Mouse (Mus musculus) urinary bladder, adult 2 months (tissue): ENCODE results near the gene Slit3. TPM values are rescaled to one million over a fixed set of nuclear protein-coding genes. Genes with fewer than 3 reads are reported as not detected.

Experiments used
- DNase-seq: peaks from one replicate; pipeline ENCODE4 v3.0.0; 2022; ENCODE audit warnings: low spot score
- polyA plus RNA-seq: library from polyadenylated mRNA; depleted of rRNA; stranded (reverse); fragments of >200 nt; gene quantifications from 2 replicates; pipeline ENCODE4 v1.2.3, GENCODE M21; 2012

The Slit3 gene
- polyA plus RNA-seq, 1 experiment: 36.3 TPM

DNA sequence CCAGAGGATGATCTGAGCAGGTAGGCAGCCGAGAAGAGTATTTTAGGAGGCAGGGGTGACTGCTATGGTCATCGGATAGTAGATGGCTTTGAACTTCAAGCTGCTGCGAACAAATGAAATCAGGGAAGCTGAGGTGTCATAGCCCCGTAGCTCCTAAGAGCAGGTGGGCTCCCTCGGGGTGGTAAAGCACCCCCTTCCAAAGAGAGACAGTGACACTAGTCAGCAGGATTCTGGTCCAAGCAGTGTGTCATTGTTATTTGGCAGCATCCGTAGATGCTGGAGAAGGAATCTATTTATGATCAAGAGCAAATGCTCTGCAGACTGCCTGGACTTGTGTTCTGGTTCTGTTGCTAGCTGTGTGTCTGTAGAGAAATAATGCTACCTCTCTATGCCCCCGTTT, 154.3 kb downstream of the Slit3 start:
- no peak for DNase-seq

DNA sequence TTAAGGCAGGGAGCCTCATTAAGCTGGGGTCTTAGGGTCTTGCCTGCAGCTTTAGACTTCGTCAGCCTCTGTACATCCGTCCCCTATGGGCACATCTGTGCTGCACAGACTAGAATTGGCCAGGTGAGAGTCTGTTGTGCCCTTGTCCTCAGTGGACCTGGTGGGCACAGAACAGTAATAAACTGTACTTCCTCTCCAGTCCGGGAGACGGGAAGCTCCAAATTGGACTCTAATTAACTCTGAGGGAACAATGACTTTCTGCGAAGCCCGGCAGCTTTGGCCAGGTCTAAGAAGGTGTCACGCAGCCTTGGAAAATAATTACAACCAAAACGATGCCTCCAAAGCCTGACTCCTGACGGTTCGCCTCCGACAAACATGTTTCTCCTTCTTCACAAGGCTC, 155.0 kb downstream of the Slit3 start:
- no peak for DNase-seq

DNA sequence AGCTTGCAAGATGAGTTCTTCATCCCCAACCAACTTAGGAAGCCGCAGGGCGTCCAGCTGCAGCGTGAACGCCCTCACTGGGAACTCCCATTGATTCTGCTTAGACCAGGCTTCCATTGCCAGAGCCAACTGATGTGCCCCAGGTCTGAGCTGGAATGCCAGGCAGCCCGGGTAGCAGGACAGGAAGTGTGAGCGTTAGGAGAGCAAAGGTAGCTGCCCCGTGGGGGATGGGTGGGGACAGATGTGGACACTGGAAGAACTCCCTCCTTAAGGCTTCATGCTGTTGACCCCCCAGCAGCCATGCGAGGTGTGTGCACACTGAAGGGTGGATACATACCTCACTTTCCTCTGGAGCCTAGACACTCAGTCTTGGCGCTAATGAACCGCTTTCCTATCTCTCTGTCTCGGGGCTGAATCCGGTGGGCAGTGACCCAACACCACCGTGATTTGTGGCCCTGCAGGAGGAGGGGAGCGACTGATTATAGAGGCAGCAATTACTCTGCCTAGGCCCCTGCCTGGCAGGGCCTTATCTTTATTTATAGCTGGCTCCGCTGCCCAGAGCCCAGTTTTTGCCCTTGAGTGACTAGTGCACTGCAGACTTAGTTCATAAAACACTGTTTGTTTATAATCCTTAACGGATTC, 157.2 kb downstream of the Slit3 start:
- DNase-seq: no peak

DNA sequence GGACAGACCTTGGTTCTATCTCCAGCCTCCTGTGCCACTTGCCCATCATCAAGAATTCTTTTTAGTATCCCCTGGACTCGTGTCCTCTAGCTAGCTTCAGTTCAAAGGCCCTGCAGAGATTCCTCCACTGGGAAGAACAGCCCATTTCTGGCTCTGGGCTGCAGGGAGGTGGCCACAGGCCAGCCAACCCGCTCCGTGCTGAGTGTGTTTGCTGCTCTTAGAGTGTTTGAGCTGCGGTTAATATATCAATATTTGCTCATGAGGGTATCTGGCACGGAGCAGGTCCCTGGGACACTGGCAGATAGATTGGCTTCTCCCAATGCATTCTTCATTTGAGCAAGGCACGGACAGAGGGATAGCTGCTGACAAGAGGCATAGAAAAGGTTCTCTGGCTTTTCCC, 159.8 kb downstream of the Slit3 start:
- DNase-seq: no peak

DNA sequence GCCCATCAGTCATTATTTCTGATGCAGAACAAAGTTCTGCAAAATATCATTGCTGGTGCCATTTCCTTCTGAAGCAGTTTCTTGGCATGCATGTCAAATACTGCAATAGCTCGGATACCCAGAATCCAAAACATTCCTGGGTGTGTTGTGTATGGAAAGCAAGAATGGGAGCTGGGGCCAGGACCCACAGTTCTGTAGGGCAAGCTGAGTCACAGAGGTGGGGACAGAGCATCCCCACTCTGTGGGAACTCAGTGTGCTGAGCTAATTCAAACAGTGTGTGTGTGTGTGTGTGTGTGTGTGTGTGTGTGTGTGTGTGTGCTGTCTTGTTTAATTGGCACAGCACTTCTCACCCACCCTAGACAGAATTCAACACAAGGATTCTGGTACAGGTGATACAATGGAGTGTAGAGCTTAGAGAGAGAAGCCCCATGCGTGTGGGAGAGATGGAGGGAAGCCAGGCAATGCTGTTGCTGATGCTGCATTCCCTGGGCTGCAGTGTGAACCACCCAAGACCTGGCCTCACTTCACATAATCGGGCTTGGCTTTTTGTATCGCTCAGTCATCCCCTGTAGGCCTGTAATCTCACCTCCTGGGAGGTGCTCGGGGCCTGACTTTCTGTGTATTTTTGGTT, 161.1 kb downstream of the Slit3 start:
- no peak for DNase-seq

DNA sequence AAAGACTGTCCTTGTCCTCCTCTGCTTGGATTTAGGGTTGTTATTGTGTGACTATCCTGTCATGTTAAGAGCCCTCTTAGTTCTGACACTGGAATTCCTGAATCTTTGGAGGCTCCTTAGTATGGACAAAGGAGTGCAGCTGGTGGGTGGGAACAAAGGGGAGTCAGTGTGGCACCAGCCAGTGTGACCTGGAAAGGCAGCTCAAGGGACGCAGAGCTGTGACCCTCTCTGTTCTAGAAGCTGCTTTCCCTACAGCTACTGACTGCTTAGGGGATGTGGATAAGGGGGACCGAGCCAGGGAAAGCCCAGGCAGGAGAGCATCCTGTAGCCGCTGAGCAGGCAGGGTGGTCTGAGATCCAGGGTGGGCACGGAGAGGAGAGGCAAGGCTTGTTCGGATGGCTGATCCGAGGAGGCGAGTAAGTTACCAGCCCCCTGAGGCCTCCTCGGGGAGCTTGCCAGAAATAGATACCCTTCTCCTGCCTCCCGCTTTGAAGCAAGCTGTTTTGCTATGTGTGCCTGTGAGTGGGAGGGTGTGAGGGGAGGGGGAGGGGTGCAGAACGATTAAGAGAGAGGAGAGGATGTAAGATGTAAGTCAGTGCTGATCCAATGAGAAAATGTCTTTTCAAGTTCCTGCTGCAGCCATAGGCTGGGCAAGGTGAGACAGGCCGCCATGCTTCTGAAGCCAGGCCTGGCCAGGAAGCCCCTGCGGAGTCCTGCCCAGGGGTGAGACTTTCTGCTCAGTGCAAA, 162.0 kb downstream of the Slit3 start:
- no peak for DNase-seq

DNA sequence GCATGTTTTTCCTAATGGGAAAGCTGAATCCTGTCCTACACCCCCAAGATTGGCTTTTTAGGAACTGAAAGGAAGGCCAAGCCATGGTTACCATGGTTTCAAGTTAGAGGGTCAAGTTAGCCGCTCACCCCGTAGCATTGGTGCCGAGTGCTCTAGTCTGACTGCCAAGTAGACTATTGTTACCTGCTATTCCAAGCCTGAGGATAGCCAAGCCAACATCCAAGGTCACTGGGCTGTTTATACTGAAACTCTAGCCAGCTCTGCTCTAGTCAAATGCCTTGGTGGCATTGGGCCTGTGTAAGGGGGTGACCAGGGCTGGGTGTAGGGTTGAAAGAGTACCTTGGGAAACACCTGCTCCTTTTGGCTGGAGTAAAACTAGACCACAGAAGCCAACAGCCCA, 162.7 kb downstream of the Slit3 start:
- DNase-seq: no peak

DNA sequence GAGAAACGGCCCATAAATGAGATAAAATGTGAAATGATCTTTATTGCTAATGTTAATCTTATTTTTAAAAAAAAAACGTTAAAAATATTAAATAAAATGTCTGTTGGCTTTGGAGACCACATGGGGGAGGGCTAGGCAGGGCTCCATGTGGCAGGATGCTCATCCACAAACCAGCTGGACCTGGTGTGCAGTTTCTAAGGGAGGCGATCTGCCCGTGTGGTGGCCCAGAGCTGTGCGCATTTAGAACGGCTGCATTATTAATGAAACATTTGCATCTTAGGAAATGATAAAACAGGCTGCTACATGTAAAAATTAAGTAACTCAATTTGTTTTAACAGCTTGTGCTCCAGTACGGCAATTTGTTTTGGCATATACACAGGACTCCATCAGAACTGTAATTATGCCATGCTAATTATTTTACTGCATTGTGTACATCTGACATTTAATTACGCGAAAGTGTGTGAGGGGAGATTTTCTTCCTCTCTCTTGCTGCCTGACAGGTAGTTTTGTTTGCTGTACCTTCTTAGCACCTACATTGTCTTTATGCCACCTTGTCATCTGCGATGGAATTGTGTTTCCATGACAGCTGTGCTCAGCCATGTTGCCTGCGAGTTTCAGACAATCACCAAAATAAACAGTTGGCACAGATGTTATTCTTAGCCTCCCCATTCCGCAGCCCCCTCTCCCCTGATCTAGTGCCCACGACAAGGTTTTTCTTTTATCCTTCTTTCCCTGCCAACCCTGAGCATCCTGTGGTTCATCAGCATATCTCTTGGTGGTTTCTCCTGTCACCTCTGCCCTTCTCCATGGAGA, 165.8 kb downstream of the Slit3 start:
- DNase-seq: no peak

DNA sequence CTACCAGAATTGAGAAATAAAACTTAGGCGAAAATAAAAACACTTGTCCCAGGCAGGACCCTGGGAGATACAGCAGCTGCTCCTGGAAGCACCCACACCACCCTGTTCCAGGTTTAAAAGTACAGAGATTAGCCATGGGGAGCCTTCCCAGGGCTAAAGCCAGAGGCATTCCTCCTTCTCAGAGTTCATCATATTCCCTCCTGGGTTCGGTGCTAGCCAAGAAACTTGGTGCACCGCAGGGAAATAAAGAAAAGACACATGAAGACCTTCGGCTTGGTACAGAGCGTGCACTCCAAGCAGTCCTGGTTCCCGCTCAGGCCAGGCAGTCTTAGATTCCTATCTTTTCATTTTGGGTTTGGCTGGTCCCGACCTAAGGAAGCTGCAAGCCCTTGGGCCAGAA, 167.0 kb downstream of the Slit3 start:
- DNase-seq: no peak

DNA sequence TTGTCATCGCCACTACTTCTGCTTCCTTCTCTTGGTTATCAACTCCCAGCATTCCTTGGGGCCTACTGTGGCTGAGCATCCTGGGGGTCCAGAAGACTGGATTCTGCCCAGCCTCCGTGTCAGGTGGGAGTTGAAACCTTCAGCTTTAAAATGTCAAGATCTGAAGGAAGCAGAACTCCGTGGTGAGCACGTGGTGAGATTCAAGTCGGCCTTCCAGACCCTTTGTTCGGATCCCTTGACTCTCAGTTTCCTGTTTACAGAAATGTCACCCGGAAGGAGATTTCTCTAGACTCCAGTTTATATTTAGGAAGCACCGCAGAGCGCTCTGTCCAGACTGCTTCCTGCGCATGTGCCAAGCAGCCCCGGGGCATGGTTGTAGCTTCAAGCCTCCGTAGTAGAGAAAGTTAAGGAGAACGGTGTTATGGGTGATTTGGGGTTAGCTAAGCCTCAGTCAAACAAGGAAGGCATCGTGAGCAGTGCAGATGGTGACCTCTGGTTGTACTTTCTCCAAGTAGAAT, 167.8 kb downstream of the Slit3 start:
- no peak for DNase-seq

DNA sequence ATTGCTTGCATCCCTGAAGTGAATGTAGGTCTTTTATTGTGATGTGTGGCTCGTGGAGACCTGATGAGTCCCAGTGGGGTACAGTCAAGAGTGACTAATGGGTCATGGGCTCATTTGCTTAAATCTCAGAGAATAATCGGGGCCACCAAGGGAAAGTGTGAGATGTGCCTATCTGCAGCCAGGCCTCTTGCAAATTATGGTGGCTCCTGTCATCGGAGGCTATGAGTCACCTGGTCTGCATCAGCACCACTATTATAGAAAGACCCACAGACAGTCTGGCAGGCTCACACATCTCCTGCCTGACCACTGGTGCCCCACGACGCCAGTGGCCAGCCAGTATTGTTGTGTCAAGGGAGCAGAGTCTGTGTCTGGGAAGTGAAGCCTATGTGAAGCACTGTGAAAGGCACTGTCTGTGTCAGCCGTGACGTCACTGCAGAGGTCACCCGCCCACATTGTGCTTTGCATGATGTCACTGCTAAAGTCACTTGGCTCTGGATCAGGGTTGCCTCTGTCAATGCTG, 171.3 kb downstream of the Slit3 start:
- DNase-seq: no peak

DNA sequence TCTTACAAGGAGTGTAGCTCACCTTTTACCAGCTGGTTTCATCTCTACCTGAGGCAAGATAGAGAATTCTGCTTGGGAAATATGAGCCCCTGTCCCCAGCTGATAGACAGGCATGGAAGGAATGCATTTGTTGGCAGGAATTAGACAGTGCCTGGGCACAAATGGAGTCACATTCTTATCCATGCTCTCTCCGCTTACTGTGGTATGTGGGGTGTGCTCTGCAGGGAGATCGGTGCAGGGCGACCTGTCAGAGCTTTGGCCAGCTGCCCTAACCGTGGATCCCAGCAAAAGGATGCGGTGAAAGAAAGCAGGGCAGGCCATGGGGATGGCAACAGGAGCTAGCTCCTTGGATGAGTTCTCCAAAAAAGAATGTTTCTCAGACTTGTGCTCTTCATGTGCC, 172.2 kb downstream of the Slit3 start:
- no peak for DNase-seq

DNA sequence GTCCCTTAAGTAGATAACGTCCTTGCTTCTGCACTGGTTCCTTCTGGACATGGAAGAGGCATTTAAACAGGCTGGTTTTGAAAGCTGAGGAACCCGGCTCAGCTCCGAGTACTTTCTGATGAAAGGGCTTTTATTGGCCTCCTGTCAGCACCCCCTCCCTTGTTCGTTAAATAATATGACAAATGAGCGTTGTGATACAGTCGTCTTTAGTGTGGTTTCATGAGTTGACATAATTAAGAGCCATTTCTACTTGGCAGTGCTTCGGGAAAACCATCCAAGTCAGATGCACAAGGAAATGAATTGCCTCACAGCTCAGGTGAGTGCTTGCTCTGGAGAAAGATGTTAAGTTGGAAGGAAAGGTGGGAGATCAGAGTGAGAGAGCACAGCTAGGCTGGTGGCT, 173.6 kb downstream of the Slit3 start:
- DNase-seq: no peak

DNA sequence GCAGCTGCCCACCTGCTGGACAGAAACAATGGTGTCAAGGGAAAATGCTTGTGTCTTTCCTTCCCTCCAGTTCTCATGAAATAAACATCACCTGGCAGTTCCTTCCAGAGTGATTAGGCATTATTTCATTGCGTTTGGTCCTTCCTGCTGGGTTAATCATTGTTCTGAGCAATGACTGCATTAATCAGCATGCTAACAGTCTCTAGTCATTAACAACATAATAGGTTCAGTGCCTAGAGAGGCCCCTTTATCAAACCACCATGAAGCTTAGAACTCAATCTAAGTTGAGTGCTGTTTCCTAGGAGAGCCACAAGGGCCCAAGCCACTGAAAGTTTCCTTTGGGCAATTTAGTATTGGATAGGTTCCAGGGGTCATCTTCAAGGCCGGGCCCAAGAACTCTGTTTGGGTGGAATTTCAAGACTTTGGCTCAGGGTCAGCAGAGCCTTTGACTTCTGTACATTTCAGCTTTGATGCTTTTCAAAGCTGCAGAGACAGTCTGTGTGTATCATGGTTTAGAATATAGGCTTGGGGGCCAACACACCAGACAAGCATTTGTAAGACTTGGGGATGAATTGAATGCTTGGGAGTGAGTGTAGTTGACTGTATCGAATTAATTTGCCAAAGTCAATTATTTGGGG, 174.3 kb downstream of the Slit3 start:
- DNase-seq: no peak

DNA sequence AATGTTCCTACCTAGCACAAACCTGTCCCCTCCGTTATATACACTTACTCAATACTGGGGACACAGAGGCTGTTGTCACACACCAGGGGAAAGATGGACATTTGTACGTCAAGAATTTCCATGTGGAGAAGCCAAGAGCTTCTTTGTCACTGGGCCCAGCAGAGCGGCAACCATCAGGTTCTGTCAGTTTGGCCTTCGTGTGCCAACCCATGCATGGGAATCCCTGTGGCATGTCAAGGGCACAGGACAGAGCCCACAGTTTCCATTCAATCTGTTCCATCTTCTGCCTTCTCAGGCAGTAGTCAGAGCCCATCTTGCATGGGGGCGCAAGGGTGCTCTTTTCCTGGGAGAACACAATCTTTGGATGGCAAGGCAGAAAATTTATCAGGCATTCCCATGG, 175.8 kb downstream of the Slit3 start:
- no peak for DNase-seq

DNA sequence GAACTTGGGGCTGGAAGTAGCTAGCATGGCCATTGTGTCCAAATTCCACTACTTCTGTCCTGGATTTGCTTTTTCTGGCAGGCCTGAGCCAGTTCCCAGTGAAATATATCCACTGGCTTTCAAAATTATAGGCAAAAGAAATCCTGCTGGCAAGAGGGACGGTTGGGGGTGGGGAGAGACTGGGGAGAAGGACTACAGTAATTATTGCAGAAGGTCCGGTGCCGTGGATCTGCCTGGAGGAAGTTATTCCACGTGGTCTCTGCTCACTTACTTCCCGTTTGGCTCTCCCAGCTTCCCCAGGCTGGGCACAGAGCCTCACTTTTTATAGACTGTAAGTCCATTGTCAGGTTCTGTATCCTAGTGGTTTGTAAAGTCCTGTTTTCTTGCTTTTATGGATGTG, 176.3 kb downstream of the Slit3 start:
- no peak for DNase-seq

DNA sequence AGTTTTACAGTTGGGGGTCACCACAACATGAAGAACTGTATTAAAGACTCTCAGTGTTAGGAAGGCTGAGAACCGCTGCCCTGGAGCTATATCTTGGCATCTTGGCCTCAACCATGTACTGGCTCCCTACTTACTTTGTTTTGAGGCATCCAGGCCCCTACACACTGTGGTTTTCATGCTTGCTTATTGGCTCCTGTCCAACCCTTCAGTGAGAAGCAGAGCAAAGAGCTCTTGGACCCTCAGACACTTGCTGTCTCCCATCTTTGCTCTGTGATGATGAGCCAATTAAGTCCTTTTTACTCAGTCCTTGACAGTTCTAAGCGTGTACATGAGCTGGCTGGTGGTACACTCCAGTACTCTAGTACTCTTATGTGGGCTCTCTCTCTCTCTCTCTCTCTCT, 177.5 kb downstream of the Slit3 start:
- DNase-seq: no peak

DNA sequence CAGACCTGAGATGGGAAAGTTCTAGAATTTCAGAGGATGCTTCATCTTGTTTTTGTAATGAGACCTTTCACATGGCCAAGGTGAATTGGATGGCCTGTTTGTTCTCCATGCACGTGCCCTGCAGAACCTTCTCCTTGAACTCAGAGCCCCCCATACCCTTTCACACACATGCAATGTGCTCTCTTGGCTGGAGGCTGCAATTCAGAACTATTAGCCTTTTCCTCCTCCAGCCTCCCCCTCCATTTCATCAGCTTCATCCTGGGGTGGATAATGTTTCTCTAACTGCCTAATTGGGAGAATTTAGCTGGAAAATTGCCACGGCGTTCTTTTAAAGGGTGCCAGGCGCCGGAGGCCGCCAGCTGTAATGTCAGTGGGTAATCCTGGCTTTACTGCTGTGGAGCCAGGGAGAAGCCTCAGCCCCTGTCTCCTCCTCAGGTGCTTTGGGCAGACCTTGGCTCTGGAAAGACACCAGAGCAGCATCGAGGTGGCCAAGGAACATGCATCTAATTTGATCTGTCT, 178.9 kb downstream of the Slit3 start:
- DNase-seq: no peak

DNA sequence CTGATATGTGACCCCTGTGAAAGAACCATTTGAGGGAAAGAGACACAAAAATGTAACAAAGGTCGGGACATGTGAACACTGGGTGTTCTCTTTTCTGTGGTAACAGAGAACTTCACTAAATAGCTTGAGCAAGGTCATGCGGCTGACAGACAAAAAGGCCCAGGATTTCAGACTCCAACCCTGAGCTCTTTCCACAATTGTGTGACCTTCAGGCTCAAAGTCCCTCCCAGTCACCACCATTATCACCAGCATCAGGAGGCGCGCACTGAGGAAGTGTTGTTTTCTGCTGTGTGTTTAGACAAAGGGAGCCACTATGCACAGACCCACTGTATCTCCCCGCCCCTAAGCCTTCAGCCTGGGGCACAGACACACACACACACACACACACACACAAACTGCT, 181.2 kb downstream of the Slit3 start:
- DNase-seq: no peak

DNA sequence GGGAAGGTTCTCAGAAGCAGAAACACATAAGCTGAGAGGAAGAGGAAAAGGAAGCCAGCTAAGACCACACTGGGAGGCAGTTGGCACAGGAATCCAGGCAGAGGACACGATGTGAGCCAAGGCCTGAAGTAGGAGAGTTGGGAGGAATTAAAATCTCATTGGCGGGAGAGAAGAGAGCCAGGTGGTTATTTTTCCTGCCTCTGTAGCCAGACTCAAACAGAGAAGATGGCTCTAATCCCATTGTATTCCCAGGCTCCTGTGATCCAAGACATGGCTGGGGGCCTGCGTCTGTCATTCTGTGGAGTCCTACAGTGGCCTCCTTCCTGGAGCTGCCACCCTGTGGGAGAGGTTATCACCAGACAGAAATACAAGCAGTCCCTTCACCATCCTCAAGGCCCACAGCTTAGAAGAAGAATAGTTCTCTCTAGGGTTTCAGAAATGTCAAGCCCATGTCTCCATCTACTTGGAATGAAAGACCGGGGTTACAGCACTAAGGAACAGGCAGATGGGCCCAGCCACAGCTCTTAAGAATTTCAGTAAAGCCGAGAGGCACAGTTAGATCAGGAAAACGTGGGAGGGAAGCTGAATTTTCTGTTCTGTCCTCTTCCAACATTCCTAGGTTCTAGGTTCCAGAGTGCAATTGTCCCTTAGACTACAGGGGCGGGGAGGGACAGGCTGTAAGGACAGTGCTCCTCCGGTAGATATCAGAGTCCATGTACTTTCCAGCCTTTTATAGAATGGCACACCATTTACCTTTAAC, 183.4 kb downstream of the Slit3 start:
- no peak for DNase-seq

DNA sequence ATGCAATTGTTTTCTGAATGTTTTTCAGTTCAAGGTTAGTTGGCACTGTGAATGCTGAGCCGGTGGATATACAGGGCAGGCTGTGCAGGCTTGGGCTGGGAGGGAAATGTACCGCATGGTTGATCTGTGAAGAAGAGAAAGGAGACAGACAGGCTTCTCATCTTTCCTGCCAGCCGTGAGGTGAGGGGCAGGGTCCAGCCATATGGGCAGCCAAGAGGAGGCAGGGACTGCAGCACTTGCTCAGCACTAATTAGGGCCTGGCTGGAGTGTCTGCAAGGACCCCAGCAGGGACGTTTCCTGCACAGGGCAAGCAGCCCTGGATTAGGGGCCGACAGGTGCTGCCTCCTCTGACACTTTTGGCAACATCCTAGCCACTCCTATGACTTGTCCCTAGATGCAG, 184.1 kb downstream of the Slit3 start:
- no peak for DNase-seq
